Mouse (Mus musculus): ENCODE data around the gene Marf1. TPM values are rescaled to one million over a fixed set of nuclear protein-coding genes. Genes with fewer than 3 reads are reported as not detected.

Marf1 gene
- polyA plus RNA-seq, 1 experiment from 2014 or later = 24.2 TPM

GRCm38 (mm10) chr16:14130796-14131195 lies 32.4 kb downstream of the Marf1 start:
- H3K9me3 ChIP-seq (ENCODE audit: control insufficient read depth, low read length) = no peaks in the 10 kb centered on the region
- DNase-seq (ENCODE audit: low spot score) (no peak), ATAC-seq (ENCODE audit: low FRiP score) (no peak)
- WGBS = 94% methylated on average over 7 of the region's 7 CpGs
- H3K4me1 ChIP-seq (replicated peaks; ENCODE audit: control insufficient read depth, insufficient read depth, low read length) = no peaks in the 10 kb centered on the region
- H3K27me3 ChIP-seq (ENCODE audit: control insufficient read depth, insufficient read depth, low read length) = no peaks in the 10 kb centered on the region
- H3K4me2 ChIP-seq (replicated peaks; ENCODE audit: low read depth, low read length) = no peak overlapping the region
- H3K9ac ChIP-seq (ENCODE audit: low read depth, low read length) = no peak overlapping the region
- H3K36me3 ChIP-seq (ENCODE audit: control insufficient read depth, insufficient read depth, low read length) = peaks cover 12% of the 10 kb centered on the region; the same call in 1 of the 2 replicates
- no peak overlapping the region for H3K27ac ChIP-seq (ENCODE audit: low read depth, low read length)
- no peak overlapping the region for H3K4me3 ChIP-seq (ENCODE audit: low read depth, low read length)

GRCm38 (mm10) chr16:14128977-14129376 lies 34.2 kb downstream of the Marf1 start:
- DNase-seq (ENCODE audit: low spot score) (no peak), ATAC-seq (ENCODE audit: low FRiP score) (no peak)
- Histone ChIP-seq H3K4me2 (replicated peaks; ENCODE audit: low read depth, low read length) (no peak overlapping the region), H3K36me3 (ENCODE audit: control insufficient read depth, insufficient read depth, low read length) (peaks cover 16% of the 10 kb centered on the region; the same call in 1 of the 2 replicates), H3K4me1 (replicated peaks; ENCODE audit: control insufficient read depth, insufficient read depth, low read length) (no peaks in the 10 kb centered on the region), H3K27ac (ENCODE audit: low read depth, low read length) (no peak overlapping the region), H3K4me3 (ENCODE audit: low read depth, low read length) (no peak overlapping the region), H3K9ac (ENCODE audit: low read depth, low read length) (no peak overlapping the region), H3K9me3 (ENCODE audit: control insufficient read depth, low read length) (no peaks in the 10 kb centered on the region), H3K27me3 (ENCODE audit: control insufficient read depth, insufficient read depth, low read length) (no peaks in the 10 kb centered on the region)

GRCm38 (mm10) chr16:14125253-14125652 lies 37.9 kb downstream of the Marf1 start:
- 96% methylated on average over 1 of the region's 1 CpGs for WGBS
- Histone ChIP-seq H3K27ac (ENCODE audit: low read depth, low read length) (no peak overlapping the region), H3K36me3 (ENCODE audit: control insufficient read depth, insufficient read depth, low read length) (peaks cover 18% of the 10 kb centered on the region; the same call in 1 of the 2 replicates), H3K4me3 (ENCODE audit: low read depth, low read length) (no peak overlapping the region), H3K9me3 (ENCODE audit: control insufficient read depth, low read length) (no peaks in the 10 kb centered on the region), H3K4me1 (replicated peaks; ENCODE audit: control insufficient read depth, insufficient read depth, low read length) (no peaks in the 10 kb centered on the region), H3K9ac (ENCODE audit: low read depth, low read length) (no peak overlapping the region), H3K4me2 (replicated peaks; ENCODE audit: low read depth, low read length) (no peak overlapping the region), H3K27me3 (ENCODE audit: control insufficient read depth, insufficient read depth, low read length) (no peaks in the 10 kb centered on the region)
- no peak for DNase-seq (ENCODE audit: low spot score)
- no peak for ATAC-seq (ENCODE audit: low FRiP score)

- Histone ChIP-seq H3K27ac (ENCODE audit: low read depth, low read length) (no peak overlapping the region), H3K4me2 (replicated peaks; ENCODE audit: low read depth, low read length) (no peak overlapping the region), H3K36me3 (ENCODE audit: control insufficient read depth, insufficient read depth, low read length) (peaks cover 20% of the 10 kb centered on the region; the same call in 1 of the 2 replicates), H3K9me3 (ENCODE audit: control insufficient read depth, low read length) (no peaks in the 10 kb centered on the region), H3K9ac (ENCODE audit: low read depth, low read length) (no peak overlapping the region), H3K27me3 (ENCODE audit: control insufficient read depth, insufficient read depth, low read length) (no peaks in the 10 kb centered on the region), H3K4me3 (ENCODE audit: low read depth, low read length) (no peak overlapping the region), H3K4me1 (replicated peaks; ENCODE audit: control insufficient read depth, insufficient read depth, low read length) (no peaks in the 10 kb centered on the region)
- 94% methylated on average over 7 of the region's 7 CpGs for WGBS
- ATAC-seq (ENCODE audit: low FRiP score) = no peak
- no peak for DNase-seq (ENCODE audit: low spot score)
Observed at GRCm38 (mm10) chr16:14124709-14125108, 38.4 kb downstream of the Marf1 start.

DNA sequence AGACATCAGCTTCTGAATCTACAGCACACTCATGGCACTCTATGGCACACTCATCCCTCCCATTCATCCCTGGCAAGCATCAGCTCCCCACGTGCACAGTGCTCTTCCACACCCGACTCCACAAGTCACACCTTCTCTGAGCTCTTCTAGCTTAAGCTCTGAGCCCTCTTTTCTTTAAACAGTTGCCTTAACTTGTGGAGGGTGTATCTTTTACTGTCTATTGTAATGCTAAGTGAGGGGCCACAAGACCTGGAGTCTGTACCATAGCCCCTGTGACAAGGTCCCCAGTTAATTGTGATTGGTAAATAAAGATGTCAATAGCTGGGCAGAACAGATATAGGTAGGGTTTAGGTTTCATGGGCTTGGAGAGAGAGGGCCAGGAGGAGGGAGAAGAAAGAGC lies 39.2 kb downstream of the Marf1 start:
- 82% methylated on average over 2 of the region's 2 CpGs for WGBS
- Histone ChIP-seq H3K27ac (ENCODE audit: low read depth, low read length) (no peak overlapping the region), H3K9me3 (ENCODE audit: control insufficient read depth, low read length) (no peaks in the 10 kb centered on the region), H3K4me2 (replicated peaks; ENCODE audit: low read depth, low read length) (no peak overlapping the region), H3K4me3 (ENCODE audit: low read depth, low read length) (no peak overlapping the region), H3K9ac (ENCODE audit: low read depth, low read length) (no peak overlapping the region), H3K27me3 (ENCODE audit: control insufficient read depth, insufficient read depth, low read length) (no peaks in the 10 kb centered on the region), H3K4me1 (replicated peaks; ENCODE audit: control insufficient read depth, insufficient read depth, low read length) (no peaks in the 10 kb centered on the region), H3K36me3 (ENCODE audit: control insufficient read depth, insufficient read depth, low read length) (peaks cover 15% of the 10 kb centered on the region; the same call in 1 of the 2 replicates)
- DNase-seq (ENCODE audit: low spot score) = no peak
- ATAC-seq (ENCODE audit: low FRiP score) = no peak

DNA sequence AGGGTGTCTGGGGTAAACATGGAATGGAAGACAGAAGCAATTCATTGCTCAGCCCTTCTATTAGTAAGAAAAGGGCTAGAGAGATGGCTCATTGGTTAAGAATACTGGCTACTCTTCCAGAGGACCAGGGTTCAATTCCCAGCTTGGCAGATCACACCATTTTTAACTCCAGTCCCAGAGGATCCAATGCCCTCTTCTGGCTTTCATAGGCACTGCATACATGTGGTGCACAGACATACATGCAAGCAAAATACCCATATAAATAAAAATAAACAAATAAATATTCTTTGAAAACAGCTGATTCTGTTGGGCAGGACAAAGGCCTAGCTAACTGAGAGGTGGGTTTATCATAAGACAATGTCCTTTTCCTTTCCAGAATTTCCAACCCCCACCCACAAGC lies 40.6 kb downstream of the Marf1 start:
- DNase-seq (ENCODE audit: low spot score) (no peak), ATAC-seq (ENCODE audit: low FRiP score) (no peak)
- no peak overlapping the region for H3K9ac ChIP-seq (ENCODE audit: low read depth, low read length)
- H3K4me3 ChIP-seq (ENCODE audit: low read depth, low read length) = no peak overlapping the region
- peaks cover 12% of the 10 kb centered on the region; the same call in 1 of the 2 replicates for H3K36me3 ChIP-seq (ENCODE audit: control insufficient read depth, insufficient read depth, low read length)
- no peaks in the 10 kb centered on the region for H3K9me3 ChIP-seq (ENCODE audit: control insufficient read depth, low read length)
- no peaks in the 10 kb centered on the region for H3K27me3 ChIP-seq (ENCODE audit: control insufficient read depth, insufficient read depth, low read length)
- H3K27ac ChIP-seq (ENCODE audit: low read depth, low read length) = no peak overlapping the region
- H3K4me1 ChIP-seq (replicated peaks; ENCODE audit: control insufficient read depth, insufficient read depth, low read length) = no peaks in the 10 kb centered on the region
- H3K4me2 ChIP-seq (replicated peaks; ENCODE audit: low read depth, low read length) = no peak overlapping the region

- Histone ChIP-seq H3K4me2 (replicated peaks; ENCODE audit: low read depth, low read length) (no peak overlapping the region), H3K36me3 (ENCODE audit: control insufficient read depth, insufficient read depth, low read length) (peaks cover 12% of the 10 kb centered on the region; the same call in 1 of the 2 replicates)
- WGBS = 96% methylated on average over 7 of the region's 7 CpGs
Observed at GRCm38 (mm10) chr16:14121563-14121962, 41.6 kb downstream of the Marf1 start.

GRCm38 (mm10) chr16:14120941-14121340 lies 42.2 kb downstream of the Marf1 start:
- Histone ChIP-seq H3K9ac (ENCODE audit: low read depth, low read length) (no peak overlapping the region), H3K9me3 (ENCODE audit: control insufficient read depth, low read length) (no peaks in the 10 kb centered on the region), H3K4me2 (replicated peaks; ENCODE audit: low read depth, low read length) (no peak overlapping the region), H3K36me3 (ENCODE audit: control insufficient read depth, insufficient read depth, low read length) (peaks cover 12% of the 10 kb centered on the region; the same call in 1 of the 2 replicates), H3K27ac (ENCODE audit: low read depth, low read length) (no peak overlapping the region), H3K27me3 (ENCODE audit: control insufficient read depth, insufficient read depth, low read length) (no peaks in the 10 kb centered on the region), H3K4me3 (ENCODE audit: low read depth, low read length) (no peak overlapping the region), H3K4me1 (replicated peaks; ENCODE audit: control insufficient read depth, insufficient read depth, low read length) (no peaks in the 10 kb centered on the region)
- 98% methylated on average over 5 of the region's 5 CpGs for WGBS
- DNase-seq (ENCODE audit: low spot score) = no peak
- no peak for ATAC-seq (ENCODE audit: low FRiP score)

More at GRCm38 (mm10) chr16:14121563-14121962, 41.6 kb downstream of the Marf1 start:
- no peak for DNase-seq (ENCODE audit: low spot score)
- no peak overlapping the region for H3K9ac ChIP-seq (ENCODE audit: low read depth, low read length)
- H3K27me3 ChIP-seq (ENCODE audit: control insufficient read depth, insufficient read depth, low read length) = no peaks in the 10 kb centered on the region
- no peak overlapping the region for H3K4me3 ChIP-seq (ENCODE audit: low read depth, low read length)
- H3K27ac ChIP-seq (ENCODE audit: low read depth, low read length) = no peak overlapping the region
- H3K4me1 ChIP-seq (replicated peaks; ENCODE audit: control insufficient read depth, insufficient read depth, low read length) = no peaks in the 10 kb centered on the region
- H3K9me3 ChIP-seq (ENCODE audit: control insufficient read depth, low read length) = no peaks in the 10 kb centered on the region
- no peak for ATAC-seq (ENCODE audit: low FRiP score)

DNA sequence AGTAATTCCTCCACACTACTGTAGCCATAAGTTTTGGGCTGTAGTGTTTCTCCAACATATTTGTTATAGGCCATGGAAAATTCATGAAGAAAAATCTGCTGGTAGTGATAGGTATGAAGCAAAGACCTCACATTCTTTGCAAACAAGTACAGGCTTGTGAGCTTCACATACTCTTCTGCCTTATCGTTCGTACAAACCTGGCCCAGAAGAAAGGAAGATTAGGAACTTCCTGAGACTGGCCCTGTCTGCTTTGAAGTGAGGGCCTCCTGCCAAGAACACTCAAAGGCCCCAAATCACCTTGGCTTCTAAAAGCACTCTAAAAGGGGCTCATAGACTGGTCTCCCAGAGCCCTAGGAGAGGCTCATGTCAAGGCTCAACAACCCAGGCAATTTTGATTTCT lies 45.9 kb downstream of the Marf1 start:
- no peak overlapping the region for H3K27ac ChIP-seq (ENCODE audit: low read depth, low read length)
- H3K4me1 ChIP-seq (replicated peaks; ENCODE audit: control insufficient read depth, insufficient read depth, low read length) = no peaks in the 10 kb centered on the region
- no peak overlapping the region for H3K4me3 ChIP-seq (ENCODE audit: low read depth, low read length)
- H3K9me3 ChIP-seq (ENCODE audit: control insufficient read depth, low read length) = no peaks in the 10 kb centered on the region
- H3K4me2 ChIP-seq (replicated peaks; ENCODE audit: low read depth, low read length) = no peak overlapping the region
- H3K27me3 ChIP-seq (ENCODE audit: control insufficient read depth, insufficient read depth, low read length) = no peaks in the 10 kb centered on the region
- no peak overlapping the region for H3K9ac ChIP-seq (ENCODE audit: low read depth, low read length)
- no peak for DNase-seq (ENCODE audit: low spot score)
- H3K36me3 ChIP-seq (ENCODE audit: control insufficient read depth, insufficient read depth, low read length) = 0 out of 2 replicates have a peak, but pooled peaks cover 8% of the 10 kb centered on the region
- 97% methylated on average over 2 of the region's 2 CpGs for WGBS
- ATAC-seq (ENCODE audit: low FRiP score) = no peak
